Mouse (Mus musculus): ENCODE measurements around the gene Dennd6b.

Gene Dennd6b

DNA sequence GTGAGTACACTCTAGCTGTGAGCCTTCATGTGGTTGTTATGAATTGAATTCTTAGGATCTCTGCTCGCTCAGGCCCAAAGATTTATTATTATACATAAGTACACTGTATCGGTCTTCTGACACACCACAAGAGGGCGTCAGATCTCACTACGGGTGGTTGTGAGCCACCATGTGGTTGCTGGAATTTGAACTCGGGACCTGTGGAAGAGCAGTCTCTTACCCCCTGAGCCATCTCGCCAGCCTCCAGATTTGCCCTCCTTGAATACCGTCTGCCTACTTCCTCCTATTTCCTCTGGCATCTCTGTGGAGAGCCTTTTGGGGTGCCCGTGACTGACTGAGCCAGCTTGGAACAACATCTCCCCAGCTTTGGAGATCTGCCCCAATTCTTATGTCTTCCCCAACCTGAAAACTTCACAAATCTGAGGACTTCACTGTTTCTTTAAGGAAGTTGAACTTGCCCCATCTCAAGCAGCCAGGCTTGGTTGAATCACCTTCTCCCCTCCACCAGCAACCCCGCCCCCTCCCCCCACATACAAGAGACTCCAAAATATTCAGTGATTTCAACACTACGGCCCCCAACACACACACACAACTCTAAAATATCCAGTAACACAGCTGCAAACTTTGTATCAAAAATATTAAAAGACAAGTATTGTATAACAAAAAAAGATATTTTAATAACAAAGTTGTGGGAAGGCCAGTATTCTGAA, 14.6 kb downstream of the Dennd6b start:
- DNase-seq (ENCODE audit: low spot score) = no peak

DNA sequence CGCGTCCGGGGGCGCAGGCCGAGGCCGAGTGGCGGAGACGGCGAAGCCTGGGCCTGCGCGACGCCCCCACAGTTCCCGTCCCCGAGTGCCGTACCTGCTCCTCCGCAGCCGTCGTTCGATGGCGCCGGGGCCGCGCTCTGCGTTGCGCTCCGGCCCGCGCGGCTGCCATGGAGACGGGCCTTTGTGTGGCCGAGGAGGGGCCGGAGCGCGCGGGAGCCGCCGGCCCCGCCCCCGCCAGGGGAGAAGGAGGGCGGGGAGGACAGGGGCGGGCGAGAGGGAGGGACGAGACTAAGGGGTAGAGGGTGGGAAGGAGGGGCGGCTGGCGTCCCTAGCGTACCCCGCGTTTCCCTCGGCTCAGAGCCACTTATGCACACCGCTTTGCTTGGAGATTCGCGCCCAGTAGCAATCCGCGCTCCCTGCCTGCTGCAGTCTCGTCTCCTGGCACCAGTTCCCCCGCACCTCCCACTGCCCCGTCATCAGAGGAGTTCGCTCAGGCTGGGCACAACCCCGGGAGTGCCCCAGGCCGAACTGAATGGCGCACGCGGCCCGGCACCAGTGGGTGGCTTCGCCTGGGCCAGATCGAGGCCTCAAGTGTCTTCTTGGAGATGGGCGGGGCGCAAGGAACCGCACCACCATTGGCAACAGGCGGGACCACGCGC, 15.6 kb downstream of the Dennd6b start, which contains the start of gene Plxnb2:
Gene Plxnb2, minus strand, starts transcription at position 218 of the 659 bp plus-strand sequence.
- DNase-seq (ENCODE audit: low spot score) = no peak

DNA sequence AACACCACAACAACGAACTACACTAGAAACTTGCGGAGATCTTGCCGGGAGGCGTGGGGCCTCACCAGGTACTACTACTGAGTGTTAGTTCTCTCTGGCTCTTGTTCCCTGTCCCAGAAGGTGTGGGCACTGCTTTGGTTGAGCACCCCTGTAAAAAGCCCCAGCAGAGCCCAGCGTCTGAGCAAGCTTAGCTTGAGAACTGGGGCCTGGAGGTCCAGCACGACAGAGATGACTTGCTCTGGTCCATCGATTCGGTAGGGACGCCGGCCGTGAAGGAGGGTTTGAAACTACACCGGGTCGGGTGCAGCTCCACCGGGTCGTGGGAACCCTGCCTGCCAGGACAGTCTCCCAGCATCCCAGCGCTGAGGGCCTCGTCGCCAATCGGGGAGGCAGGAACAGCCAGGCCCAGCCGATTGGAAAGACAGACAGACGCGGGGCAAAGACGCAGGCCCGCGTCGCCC, 16.2 kb downstream of the Dennd6b start:
- DNase-seq (ENCODE audit: low spot score) = no peak

DNA sequence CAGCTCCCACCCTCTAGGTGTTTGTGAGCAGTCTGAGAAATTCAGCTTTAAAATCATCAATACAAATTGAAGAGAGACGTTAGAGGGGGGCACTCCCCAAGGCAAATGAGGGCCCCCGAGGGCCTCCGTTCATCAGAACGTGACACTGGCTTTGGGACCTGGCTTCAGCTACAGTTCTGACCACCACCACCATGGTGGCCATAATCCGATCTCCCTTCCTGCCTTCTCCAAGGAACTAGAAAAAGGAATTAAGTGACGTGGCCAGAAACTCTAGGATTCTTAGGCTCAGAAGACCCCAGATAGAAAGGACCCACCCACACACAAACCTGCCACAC, 16.7 kb downstream of the Dennd6b start:
- DNase-seq (ENCODE audit: low spot score) = no peak

DNA sequence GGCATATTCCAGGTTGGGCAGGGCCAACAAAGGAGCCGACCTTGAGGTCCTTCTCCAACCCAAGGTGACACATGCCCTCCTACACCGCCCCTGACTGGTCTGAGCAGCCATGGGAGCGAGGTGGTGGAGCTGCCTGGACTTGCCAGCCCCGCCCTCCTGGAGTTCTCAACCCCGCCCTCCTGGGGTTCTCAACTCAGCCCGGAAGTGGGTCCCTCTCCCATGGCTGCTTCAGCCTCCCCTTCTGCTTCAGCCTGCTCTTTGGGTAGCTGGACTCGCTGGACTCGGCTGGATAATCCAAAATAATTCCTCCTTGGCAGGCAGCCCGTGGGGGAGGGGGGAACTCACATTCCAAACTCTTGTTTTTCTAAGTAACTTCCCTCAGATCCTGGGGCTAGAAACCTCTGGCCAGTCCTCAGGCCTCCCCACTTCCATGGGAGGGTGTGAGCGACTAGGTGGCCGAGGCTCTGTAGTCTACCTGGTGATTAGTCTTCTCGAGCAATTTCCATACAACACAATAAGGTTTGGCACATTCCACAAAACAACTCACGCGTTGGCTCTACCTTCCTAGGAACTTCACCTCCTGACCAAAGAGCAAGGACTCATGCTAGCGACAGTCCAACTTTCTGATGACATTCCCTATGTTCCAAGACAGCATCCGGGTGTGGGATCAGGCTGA, 17.2 kb downstream of the Dennd6b start:
- DNase-seq (ENCODE audit: low spot score) = no peak

DNA sequence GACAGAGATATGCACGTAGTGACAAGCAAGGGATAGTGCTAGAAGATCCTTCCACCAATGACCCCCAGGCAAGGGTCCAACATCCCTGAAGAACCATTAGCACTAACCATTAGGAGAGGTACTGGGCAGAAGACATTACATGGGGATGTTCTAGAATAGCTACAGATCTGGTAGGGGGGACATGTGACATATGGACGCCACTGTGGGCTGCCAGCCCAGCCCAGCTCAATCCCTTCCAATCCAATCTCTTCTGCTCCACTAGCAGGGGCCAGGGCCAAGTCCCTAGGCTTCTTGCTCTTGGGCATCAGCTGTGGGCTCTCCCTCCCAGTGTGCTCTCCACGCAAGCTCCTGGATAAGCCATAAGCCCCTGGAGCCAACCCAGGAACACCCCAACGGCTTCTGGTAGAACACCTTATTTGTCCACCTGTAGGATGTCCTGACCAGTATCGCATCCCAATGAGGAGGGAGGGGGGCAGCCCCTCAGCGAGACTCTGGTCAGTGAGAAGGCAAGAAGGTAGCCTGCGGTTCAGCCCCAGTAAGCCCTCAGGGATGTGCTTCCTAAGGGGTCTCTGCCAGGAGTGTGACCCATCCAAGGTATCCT, 17.9 kb downstream of the Dennd6b start:
- DNase-seq (ENCODE audit: low spot score) = no peak

DNA sequence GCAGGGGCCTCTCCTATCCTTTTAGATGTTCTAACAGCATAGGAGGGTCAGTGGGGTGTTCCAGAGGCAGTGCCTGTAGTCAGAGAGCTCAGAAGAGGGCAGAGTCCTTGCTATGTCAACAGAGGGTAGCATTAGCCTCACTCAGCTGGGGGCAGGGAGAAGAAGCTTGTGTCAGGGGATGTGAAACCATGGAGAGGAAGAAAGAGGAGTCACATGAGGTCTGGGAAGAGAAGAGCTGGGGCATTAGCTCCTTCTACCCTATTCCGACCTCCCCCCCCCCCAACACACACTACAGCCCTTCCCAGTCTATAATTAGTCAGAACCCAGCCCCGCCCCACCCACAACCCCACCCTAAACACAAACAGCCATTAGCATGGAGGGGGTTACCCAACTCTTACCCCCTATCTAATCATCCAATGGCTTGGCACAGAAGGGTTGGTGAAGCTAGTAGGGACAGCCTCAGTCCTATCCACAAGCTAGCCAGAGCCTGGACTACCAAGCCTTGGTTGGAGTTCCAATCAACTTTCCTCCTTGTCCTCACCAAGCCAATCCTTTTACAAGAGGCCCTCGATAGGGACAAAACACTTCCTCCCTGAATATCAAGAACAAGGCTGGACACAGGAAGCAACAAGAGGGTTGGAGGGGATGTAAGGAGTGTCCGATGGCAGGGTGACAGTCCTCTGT, 18.6 kb downstream of the Dennd6b start:
- no peak for DNase-seq (ENCODE audit: low spot score)

DNA sequence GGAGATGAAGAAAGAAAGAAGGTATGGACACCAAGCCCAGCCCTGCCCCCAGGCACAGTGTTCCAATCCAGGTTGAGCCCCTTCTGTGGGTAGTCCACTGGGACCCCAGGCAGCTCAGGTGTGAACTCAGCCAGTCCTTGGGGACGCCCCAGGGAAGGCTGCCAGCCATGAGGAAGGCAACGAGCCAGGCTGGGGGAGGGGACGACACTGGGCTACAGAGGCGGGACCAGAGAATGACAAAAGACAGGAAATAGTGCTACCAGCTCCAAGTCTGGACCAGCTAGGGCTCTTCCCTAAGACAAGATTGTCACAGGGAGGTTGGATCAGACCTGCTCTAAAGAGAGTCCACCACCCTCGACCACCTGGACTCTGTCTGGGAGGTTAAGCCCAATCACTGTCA, 19.2 kb downstream of the Dennd6b start:
- no peak for DNase-seq (ENCODE audit: low spot score)

DNA sequence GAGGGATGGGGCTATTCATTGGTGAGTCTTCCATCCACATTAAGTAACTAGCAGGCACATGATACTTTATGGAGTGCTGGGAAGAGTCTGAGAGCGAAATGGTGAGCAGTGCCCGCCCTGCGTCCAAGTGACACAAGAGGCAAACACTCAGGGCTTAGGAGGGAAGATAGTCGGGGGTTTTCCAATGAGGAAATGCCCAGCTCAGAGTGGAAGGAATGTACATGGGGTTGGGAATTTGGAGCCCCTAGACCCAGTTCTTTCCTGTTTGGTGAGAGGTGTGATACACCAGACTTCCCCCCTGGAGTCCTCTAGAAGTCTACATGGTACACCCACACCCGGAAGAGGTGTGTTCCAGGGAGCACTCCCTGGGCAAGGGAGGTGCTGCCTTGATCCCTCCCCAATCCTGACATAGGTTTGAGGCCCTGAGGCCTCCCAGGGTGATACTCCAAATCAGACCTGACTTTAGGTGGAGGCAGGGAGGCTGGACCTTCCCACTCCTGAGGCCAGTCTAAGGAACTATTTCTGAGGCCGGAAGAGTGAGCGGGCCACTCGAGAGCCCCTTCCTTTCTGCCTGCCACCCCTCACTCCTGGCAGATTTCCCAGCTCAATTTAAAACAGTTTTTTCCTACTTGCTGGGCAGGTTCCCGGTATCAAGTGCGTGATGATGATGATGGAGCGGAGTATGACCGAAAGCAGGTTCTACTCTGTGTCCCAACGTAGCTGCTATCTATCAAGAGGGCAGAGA, 20.7 kb downstream of the Dennd6b start:
- no peak for DNase-seq (ENCODE audit: low spot score)

DNA sequence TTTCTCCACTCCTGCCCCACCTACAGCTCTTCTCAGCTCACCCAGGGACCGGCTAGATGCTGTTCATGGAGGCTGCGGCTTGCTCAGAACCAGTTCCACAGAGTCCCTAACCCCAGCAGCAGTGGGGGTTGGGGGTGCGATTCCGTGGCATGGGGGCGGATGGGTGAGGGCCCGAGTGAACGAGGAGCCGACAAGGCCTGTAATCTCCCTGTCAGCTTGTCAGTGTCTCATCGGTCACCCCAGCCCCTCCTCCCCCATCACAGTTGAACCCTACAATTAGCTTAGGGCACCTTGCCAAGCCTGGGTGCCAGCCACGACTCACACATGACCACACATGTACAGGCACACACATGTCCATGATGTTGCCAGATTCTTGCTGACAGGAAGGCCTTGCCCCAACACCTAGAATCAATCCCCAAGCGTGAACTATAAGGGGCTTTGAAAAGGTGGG, 21.4 kb downstream of the Dennd6b start:
- DNase-seq (ENCODE audit: low spot score) = no peak

DNA sequence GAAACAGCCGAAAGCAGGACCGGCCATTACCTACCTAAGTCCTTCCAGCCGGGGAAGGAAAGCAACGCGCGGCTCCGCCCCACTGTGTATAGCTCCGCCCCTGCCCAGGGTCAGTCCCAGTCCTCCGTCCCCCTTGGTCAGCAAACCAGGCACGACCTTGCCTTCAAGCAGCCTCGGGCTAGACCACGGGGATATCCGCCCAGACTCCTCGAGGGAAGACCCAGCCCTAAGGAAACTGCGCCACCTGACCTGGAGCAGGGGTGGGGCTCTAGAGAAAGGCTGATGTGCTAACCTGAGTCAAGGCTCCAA, 22.4 kb downstream of the Dennd6b start:
- DNase-seq (ENCODE audit: low spot score) = no peak

DNA sequence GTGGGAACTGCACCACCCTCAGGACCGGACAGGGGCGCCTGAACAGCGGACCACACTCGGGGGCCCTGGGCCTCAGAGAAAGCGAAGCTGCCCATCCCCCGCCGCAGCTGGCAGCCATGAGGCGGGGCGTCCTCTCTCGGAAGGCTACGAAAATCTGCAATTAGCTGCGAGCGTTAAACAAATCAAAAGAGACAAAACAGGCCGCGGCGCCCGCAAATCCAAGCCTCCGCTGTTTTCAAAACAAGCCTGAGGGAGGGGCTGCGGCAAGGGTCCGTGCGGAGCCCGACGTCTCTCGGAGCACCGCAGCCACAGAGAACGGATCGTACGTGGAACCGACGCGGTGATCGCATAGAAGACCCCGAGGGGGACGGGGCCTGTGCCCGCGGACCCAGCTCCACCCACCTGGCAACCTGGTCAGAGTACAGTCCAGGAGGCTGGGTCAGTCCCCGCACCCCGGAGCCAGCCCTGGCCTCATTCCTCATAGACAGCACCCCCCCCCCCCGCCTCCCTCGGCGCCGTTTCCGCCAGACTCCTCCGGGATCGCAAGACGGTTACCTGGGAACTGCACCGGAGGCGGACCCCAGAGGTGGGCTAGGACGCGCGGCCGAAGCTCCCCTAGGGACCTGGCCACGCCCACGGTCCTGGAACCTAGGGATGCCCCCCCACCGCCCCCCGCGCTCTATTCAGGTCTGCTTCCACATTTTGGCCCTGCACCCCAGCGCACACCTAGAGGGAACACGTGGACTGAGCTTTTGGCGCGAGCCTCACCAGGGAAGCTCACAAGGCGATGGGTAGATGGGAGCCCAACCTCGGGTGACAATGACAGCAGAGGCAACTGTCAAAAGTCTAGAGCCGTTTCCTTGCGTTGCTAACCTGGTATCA, 23.0 kb downstream of the Dennd6b start:
- DNase-seq (ENCODE audit: low spot score) = no peak

DNA sequence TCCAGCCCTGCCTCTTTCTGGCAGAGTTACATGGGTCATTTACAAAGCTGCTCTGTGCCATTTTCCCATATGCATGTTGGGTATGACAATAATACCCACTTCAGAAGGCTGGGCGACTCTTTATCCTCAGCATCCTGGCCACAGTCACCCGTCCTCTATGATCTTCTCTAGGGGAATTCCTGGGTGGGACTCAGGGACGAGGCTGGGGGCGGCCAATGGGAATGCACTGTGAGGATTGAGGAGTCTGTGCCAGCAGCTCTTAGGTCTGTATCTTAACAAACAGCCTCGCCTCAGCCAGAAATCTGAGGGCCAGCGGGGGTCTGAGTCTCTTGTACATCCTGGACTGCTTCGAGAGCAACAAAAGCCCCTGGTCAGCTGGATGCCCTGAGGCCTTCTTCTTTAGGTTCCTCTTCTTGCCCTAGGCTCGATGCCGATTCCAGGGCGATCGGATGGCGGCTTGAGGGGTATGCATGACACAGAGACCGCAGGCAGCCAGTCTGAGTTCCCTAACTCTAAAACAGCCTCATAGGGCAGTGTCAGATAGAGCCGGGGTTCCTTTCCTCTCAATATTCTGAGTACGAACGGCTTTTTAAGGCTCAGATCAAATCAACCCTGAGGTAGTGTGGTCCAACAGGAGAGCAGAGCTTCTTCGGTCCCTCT, 23.9 kb downstream of the Dennd6b start:
- DNase-seq (ENCODE audit: low spot score) = no peak

DNA sequence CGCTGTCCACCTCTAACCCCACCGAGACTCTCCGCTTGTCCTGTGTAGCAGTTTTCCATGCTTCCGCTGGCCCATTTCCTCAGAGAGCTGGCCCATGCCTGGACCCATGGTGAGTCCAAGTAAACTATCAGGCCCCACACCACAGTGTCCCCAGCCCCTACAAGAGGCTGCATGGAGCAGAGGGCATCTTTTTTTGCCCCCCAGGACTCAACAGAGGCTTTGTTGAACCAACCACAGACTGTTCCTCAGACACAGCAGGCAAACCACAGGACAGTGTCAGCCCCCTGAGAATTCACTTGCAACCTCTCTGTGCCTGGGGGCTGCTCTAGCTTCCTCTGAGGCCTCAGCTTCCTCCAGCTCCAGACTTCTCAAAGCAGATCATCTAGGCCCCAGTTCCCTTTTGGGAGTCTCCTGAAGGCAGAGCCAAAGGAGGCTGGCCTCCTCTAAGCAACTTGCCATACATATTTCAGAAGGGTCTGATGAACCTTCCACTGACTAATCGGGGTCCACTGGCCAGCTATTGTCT, 24.7 kb downstream of the Dennd6b start:
- DNase-seq (ENCODE audit: low spot score) = no peak

DNA sequence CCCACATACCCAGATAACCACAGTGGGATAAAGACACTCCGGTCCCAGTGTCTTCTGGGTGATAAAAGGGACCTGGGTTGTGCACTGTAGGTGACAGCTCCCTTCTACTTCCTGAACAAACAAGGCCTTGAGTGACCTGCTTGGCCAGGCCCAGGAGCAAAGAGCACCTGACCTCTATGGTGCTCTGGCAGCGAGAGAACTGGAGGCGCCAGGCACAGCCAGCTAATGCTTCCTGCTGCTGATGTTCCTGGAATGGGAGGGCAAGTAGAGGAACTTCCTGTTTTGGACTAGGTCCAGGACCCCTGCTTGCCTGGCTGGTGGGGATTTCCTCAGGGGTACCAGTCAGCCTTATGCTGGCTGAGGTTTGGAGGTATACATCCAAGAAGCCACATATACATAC, 26.2 kb downstream of the Dennd6b start:
- no peak for DNase-seq (ENCODE audit: low spot score)

DNA sequence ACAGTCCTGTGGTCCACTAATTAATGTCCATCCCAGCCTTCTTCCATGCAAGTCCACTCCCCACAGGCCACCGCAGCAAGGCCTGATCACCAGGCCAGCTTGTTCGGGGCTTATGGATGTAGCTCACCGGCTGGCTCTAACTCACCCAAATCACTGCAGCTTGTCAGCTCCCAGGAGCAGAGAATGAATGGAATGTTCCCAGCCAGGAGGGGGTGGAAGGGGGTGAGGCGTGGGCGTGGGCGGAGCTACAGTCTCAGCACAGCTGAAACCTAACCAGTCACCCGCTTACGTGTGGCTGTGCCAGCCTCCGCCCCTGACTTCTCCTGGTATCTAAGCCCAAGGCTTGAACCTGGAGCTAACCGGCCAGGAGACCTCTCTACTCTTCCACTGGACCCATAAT, 26.9 kb downstream of the Dennd6b start:
- no peak for DNase-seq (ENCODE audit: low spot score)

DNA sequence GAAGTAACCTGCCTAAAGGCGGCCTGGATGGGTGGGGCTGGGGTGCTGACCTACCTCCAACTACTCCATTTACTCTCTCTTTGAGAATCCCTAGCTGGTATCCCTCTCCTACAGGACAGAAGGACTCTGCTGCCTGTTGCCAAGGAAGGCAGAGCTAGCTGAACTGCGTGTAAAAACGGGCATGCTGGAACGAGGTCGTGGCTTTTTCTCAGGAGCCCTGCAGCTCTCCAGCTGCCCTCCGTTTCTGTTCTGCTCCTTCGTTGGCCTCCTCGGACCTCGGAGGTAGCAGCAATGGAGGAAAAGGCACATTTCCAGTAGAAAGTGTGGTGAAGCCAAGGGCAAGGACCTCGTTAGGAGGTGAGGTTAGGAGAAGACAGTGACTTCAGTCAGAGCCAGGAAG, 27.4 kb downstream of the Dennd6b start:
- DNase-seq (ENCODE audit: low spot score) = no peak

DNA sequence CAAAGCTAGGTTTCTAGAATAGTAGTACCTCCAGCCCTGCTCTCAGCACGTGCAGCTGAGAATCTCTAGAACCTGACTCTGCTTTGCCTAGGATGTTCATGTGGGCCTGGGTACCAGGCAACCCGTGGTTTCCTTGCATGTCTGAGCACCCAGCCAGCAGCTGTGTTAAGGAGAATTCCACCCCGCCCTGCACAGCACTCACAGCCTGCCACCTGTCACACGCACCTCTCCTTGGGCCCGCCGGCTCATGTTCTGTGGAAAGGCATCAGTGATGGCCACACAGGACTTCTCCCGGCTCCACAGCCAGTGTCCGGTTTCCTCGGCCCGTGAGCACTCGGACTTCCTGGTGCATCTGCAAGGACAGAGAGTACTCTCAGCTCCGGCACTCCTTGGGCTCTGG, 30.8 kb downstream of the Dennd6b start:
- no peak for DNase-seq (ENCODE audit: low spot score)

DNA sequence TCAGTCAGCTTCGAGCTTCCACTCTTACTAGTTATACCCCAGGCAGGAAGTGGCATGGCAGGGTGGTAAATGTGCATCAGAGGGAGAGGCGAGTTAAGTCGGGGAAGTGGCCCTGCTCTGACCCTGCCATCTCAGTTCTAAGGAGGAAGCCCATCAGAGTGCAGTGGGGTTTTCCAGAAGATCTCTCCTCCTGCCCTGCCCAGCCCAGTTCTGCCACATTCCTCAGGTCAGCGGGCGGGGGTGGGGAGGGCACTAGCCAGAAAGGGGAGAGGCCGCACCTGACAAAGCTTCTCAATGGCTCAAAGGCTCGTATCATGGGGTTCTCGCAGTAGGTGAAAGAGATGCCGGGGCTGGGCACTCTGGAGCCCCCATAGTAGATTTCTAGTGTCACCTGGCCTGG, 34.9 kb downstream of the Dennd6b start:
- no peak for DNase-seq (ENCODE audit: low spot score)

DNA sequence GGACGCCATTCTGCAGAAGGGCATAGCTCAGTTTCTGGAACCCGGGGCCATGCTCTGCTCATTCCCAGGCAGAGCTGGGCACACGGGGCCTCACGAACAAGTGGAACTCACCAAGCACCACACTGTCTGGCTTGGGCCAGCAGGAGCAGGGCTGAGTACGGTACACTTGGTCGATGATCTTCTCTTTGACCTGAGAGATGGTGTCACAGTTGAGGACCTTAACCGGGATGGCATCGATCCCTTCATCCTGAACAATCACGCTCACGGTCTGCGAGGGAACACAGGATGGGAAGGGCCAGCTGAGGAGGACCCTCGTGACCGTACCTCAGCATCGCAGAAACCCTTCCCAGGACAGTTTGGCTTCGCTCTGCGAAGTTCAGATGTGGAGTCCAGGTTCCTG, 37.8 kb downstream of the Dennd6b start:
- DNase-seq (ENCODE audit: low spot score) = no peak

Measured in layer of hippocampus, adult 9-10 months (tissue).